Mouse (Mus musculus) heart, embryonic 10.5 days (tissue): ENCODE data around the gene Slc22a22. TPM values are rescaled to one million over a fixed set of nuclear protein-coding genes. Genes with fewer than 3 reads are reported as not detected.

Source experiments
- DNase-seq: peaks from one replicate; pipeline ENCODE4 v3.0.0-alpha.2; 2017; ENCODE audit warnings: low spot score
- H3K27ac ChIP-seq: fragments of 300-500 bp; sonication (generic); 2 replicates; pipeline ENCODE4 v1.5.1; 2016; ENCODE audit warnings: mild to moderate bottlenecking
- H3K27me3 ChIP-seq: fragments of 300-500 bp; sonication (generic); 2 replicates; pipeline ENCODE4 v1.6.1; 2016; ENCODE audit warnings: mild to moderate bottlenecking; ENCODE audit not compliant: poor library complexity, insufficient read depth, severe bottlenecking
- H3K36me3 ChIP-seq: fragments of 300-500 bp; sonication (generic); 2 replicates; pipeline ENCODE4 v1.6.1; 2016; ENCODE audit warnings: mild to moderate bottlenecking, moderate library complexity
- H3K4me1 ChIP-seq: fragments of 300-500 bp; sonication (generic); 2 replicates; pipeline ENCODE4 v1.6.1; 2016; ENCODE audit warnings: mild to moderate bottlenecking
- H3K4me3 ChIP-seq: fragments of 300-500 bp; sonication (generic); 2 replicates; pipeline ENCODE4 v1.5.1; 2016; ENCODE audit warnings: mild to moderate bottlenecking, moderate library complexity
- H3K9me3 ChIP-seq: fragments of 300-500 bp; sonication (generic); 2 replicates; pipeline ENCODE4 v1.6.1; 2016; ENCODE audit warnings: mild to moderate bottlenecking, moderate library complexity
- WGBS: fragments of 180-500 bp; shearing (Covaris S2); methylation state at CpG from one replicate; pipeline ENCODE4 v1.1.7; 2016; 5-methylcytosine and 5-hydroxymethylcytosine counted together
- polyA plus RNA-seq: library from polyadenylated mRNA; unstranded; fragments of >200 nt; fragmentation: Nextera tagmentation; extraction: Ambion mirVana; gene quantifications from 2 replicates; pipeline ENCODE4 v1.2.1, GENCODE M21; 2016

Gene Slc22a22
- not detected in 2 replicates for polyA plus RNA-seq

GRCm38 (mm10) chr15:57477525-57477924 lies at the start of gene Slc22a22:
Gene Slc22a22, minus strand, starts transcription at chr15:57477625.
- Histone ChIP-seq H3K27me3 (no peaks in the 10 kb centered on the region), H3K27ac (no peak within 1 kb of the TSS), H3K4me3 (no peak within 1 kb of the TSS), H3K4me1 (no peaks in the 10 kb centered on the region), H3K9me3 (no peaks in the 10 kb centered on the region), H3K36me3 (no peaks in the 10 kb centered on the region)
- DNase-seq = no peak
- WGBS = 51% methylated on average over 2 of the region's 2 CpGs

- Histone ChIP-seq H3K9me3 (no peaks in the 10 kb centered on the region), H3K27ac (no peak overlapping the region), H3K36me3 (no peaks in the 10 kb centered on the region), H3K4me3 (no peak overlapping the region), H3K4me1 (no peaks in the 10 kb centered on the region), H3K27me3 (no peaks in the 10 kb centered on the region)
- WGBS = 74% methylated on average over 10 of the region's 10 CpGs
- DNase-seq = no peak
Measured at GRCm38 (mm10) chr15:57523510-57524298, 46.3 kb upstream of the Slc22a22 start.

GRCm38 (mm10) chr15:57522160-57522559 lies 44.7 kb upstream of the Slc22a22 start:
- no peak overlapping the region for H3K27ac ChIP-seq
- no peaks in the 10 kb centered on the region for H3K4me1 ChIP-seq
- H3K36me3 ChIP-seq = no peaks in the 10 kb centered on the region
- no peak overlapping the region for H3K4me3 ChIP-seq
- DNase-seq = no peak
- no peaks in the 10 kb centered on the region for H3K27me3 ChIP-seq
- WGBS = 51% methylated on average over 1 of the region's 1 CpGs
- no peaks in the 10 kb centered on the region for H3K9me3 ChIP-seq

GRCm38 (mm10) chr15:57509185-57510172 lies 32.1 kb upstream of the Slc22a22 start:
- no peaks in the 10 kb centered on the region for H3K9me3 ChIP-seq
- no peaks in the 10 kb centered on the region for H3K27me3 ChIP-seq
- no peaks in the 10 kb centered on the region for H3K36me3 ChIP-seq
- DNase-seq = no peak
- no peak overlapping the region; the same call in 1 of the 2 replicates for H3K27ac ChIP-seq
- WGBS = 45% methylated on average over 21 of the region's 21 CpGs
- no peak overlapping the region for H3K4me3 ChIP-seq
- peaks cover 7% of the 10 kb centered on the region; the same call in 1 of the 2 replicates for H3K4me1 ChIP-seq

- Histone ChIP-seq H3K4me3 (no peak overlapping the region), H3K9me3 (no peaks in the 10 kb centered on the region), H3K36me3 (no peaks in the 10 kb centered on the region), H3K4me1 (peaks cover 7% of the 10 kb centered on the region; the same call in 1 of the 2 replicates), H3K27ac (no peak overlapping the region), H3K27me3 (no peaks in the 10 kb centered on the region)
- peak; percentile 85 for DNase-seq
- 59% methylated on average over 11 of the region's 11 CpGs for WGBS
Measured at GRCm38 (mm10) chr15:57508242-57509184, 31.1 kb upstream of the Slc22a22 start.

- Histone ChIP-seq H3K4me3 (no peak overlapping the region), H3K27ac (no peak overlapping the region), H3K4me1 (peaks cover 3% of the 10 kb centered on the region; the same call in 1 of the 2 replicates), H3K27me3 (no peaks in the 10 kb centered on the region), H3K9me3 (no peaks in the 10 kb centered on the region), H3K36me3 (no peaks in the 10 kb centered on the region)
- WGBS = 70% methylated on average over 9 of the region's 9 CpGs
- DNase-seq = no peak
Measured at GRCm38 (mm10) chr15:57504126-57504705, 26.8 kb upstream of the Slc22a22 start.

GRCm38 (mm10) chr15:57503656-57504055 lies 26.2 kb upstream of the Slc22a22 start:
- no peaks in the 10 kb centered on the region for H3K27me3 ChIP-seq
- no peaks in the 10 kb centered on the region for H3K9me3 ChIP-seq
- H3K36me3 ChIP-seq = no peaks in the 10 kb centered on the region
- no peak overlapping the region for H3K4me3 ChIP-seq
- H3K4me1 ChIP-seq = no peaks in the 10 kb centered on the region; the same call in 1 of the 2 replicates
- 86% methylated on average over 3 of the region's 3 CpGs for WGBS
- no peak overlapping the region for H3K27ac ChIP-seq
- no peak for DNase-seq

GRCm38 (mm10) chr15:57501559-57501958 lies 24.1 kb upstream of the Slc22a22 start:
- Histone ChIP-seq H3K4me3 (no peak overlapping the region), H3K27ac (no peak overlapping the region), H3K27me3 (no peaks in the 10 kb centered on the region), H3K4me1 (no peaks in the 10 kb centered on the region; the same call in 1 of the 2 replicates), H3K9me3 (no peaks in the 10 kb centered on the region), H3K36me3 (no peaks in the 10 kb centered on the region)
- no peak for DNase-seq

- 78% methylated on average over 2 of the region's 2 CpGs for WGBS
- Histone ChIP-seq H3K27me3 (no peaks in the 10 kb centered on the region), H3K4me1 (no peaks in the 10 kb centered on the region), H3K36me3 (no peaks in the 10 kb centered on the region), H3K9me3 (no peaks in the 10 kb centered on the region), H3K4me3 (no peak overlapping the region), H3K27ac (no peak overlapping the region)
- DNase-seq = no peak
Measured at GRCm38 (mm10) chr15:57496106-57496505, 18.7 kb upstream of the Slc22a22 start.

- 72% methylated on average over 2 of the region's 2 CpGs for WGBS
- no peaks in the 10 kb centered on the region for H3K9me3 ChIP-seq
Measured at GRCm38 (mm10) chr15:57482509-57482908, 5.1 kb upstream of the Slc22a22 start.

GRCm38 (mm10) chr15:57471648-57472047 lies 5.8 kb downstream of the Slc22a22 start:
- Histone ChIP-seq H3K4me3 (no peak overlapping the region), H3K36me3 (no peaks in the 10 kb centered on the region), H3K9me3 (no peaks in the 10 kb centered on the region), H3K27me3 (no peaks in the 10 kb centered on the region), H3K27ac (no peak overlapping the region), H3K4me1 (no peaks in the 10 kb centered on the region)
- 76% methylated on average over 3 of the region's 3 CpGs for WGBS
- no peak for DNase-seq

More at GRCm38 (mm10) chr15:57482509-57482908, 5.1 kb upstream of the Slc22a22 start:
- H3K36me3 ChIP-seq = no peaks in the 10 kb centered on the region
- no peak overlapping the region for H3K27ac ChIP-seq
- H3K27me3 ChIP-seq = no peaks in the 10 kb centered on the region
- H3K4me1 ChIP-seq = no peaks in the 10 kb centered on the region
- DNase-seq = no peak
- H3K4me3 ChIP-seq = no peak overlapping the region

- H3K36me3 ChIP-seq = no peaks in the 10 kb centered on the region
- DNase-seq = no peak
- no peak overlapping the region for H3K4me3 ChIP-seq
- no peaks in the 10 kb centered on the region for H3K27me3 ChIP-seq
- no peaks in the 10 kb centered on the region for H3K4me1 ChIP-seq
- H3K9me3 ChIP-seq = no peaks in the 10 kb centered on the region
- H3K27ac ChIP-seq = no peak overlapping the region
Measured at GRCm38 (mm10) chr15:57465996-57466395, 11.4 kb downstream of the Slc22a22 start.
